Mouse (Mus musculus) liver, embryonic 14.5 days (tissue): Measurements from ENCODE around the gene Fam189a2. TPM values are rescaled to one million over a fixed set of nuclear protein-coding genes. Genes with fewer than 3 reads are reported as not detected.

ENCODE experiments used
- ATAC-seq: fragments of 200-750 bp; cut with Nextera tagmentation; 2 replicates; pipeline ENCODE4 v1.8.0; 2017; ENCODE audit warnings: moderate number of reproducible peaks, mild to moderate bottlenecking, moderate library complexity; ENCODE audit not compliant: insufficient read depth
- DNase-seq, 3 experiments: peaks; one replicate each; pipeline ENCODE4 v3.0.0-alpha.2; 2012 to 2013; ENCODE audit warnings: low read depth in 3 of 3, low spot score in 3 of 3
- H3K27ac ChIP-seq: fragments of 300-500 bp; sonication (generic); 2 replicates; pipeline ENCODE4 v1.5.1; 2014; ENCODE audit warnings: moderate library complexity, mild to moderate bottlenecking, control low read depth, inconsistent platforms
- H3K27me3 ChIP-seq: fragments of 300-500 bp; sonication (generic); 2 replicates; pipeline ENCODE4 v1.6.1; 2014; ENCODE audit warnings: mild to moderate bottlenecking, low read length, moderate library complexity; ENCODE audit not compliant: control insufficient read depth, insufficient read depth
- H3K36me3 ChIP-seq: fragments of 300-500 bp; sonication (generic); replicated peaks from 2 replicates; pipeline ENCODE4 v1.6.1; 2014; ENCODE audit warnings: low read depth; ENCODE audit not compliant: control insufficient read depth, insufficient read depth
- H3K4me1 ChIP-seq, 2 experiments: fragments of 200-500 bp in 1 of 2; fragments of 300-500 bp in 1 of 2; sonication (generic) in 1 of 2; replicated peaks; 2 replicates each; pipeline ENCODE4 v1.6.1; 2012 to 2014; ENCODE audit warnings: antibody characterized with exemption in 1 of 2, inconsistent platforms in 1 of 2, low read length in 1 of 2; ENCODE audit not compliant: control insufficient read depth in 2 of 2, insufficient read depth in 2 of 2
- H3K4me2 ChIP-seq: fragments of 300-500 bp; sonication (generic); 2 replicates; pipeline ENCODE4 v1.6.1; 2014; ENCODE audit warnings: low read depth, mild to moderate bottlenecking, control low read depth, moderate library complexity
- H3K4me3 ChIP-seq, 2 experiments: fragments of 200-500 bp in 1 of 2; fragments of 300-500 bp in 1 of 2; sonication (generic) in 1 of 2; 2 replicates each; pipeline ENCODE4 v1.5.1; 2012 to 2014; ENCODE audit warnings: low read depth in 2 of 2, low read length in 2 of 2, mild to moderate bottlenecking in 2 of 2, control low read depth in 1 of 2, inconsistent platforms in 1 of 2, moderate library complexity in 1 of 2; ENCODE audit not compliant: insufficient read depth in 1 of 2
- H3K9ac ChIP-seq: fragments of 300-500 bp; sonication (generic); replicated peaks from 2 replicates; pipeline ENCODE4 v1.6.1; 2014; ENCODE audit warnings: mild to moderate bottlenecking, control low read depth, moderate library complexity
- H3K9me3 ChIP-seq: fragments of 300-500 bp; sonication (generic); 2 replicates; pipeline ENCODE4 v1.6.1; 2016; ENCODE audit warnings: low read length, mixed read lengths; ENCODE audit not compliant: control insufficient read depth
- CTCF ChIP-seq: IDR thresholded peaks from 2 replicates; pipeline ENCODE4 v1.5.1; 2016; ENCODE audit warnings: antibody characterized with exemption, low read depth, control low read depth
- EP300 ChIP-seq: IDR thresholded peaks from 2 replicates; pipeline ENCODE4 v1.6.1; 2016; ENCODE audit warnings: antibody characterized with exemption, low read depth
- WGBS: fragments of 180-500 bp; shearing (Covaris S2); extraction: QIAGEN DNeasy Blood & Tissue Kit; methylation state at CpG from one replicate; pipeline ENCODE4 v1.1.7; 2014; ENCODE audit not compliant: insufficient replicate concordance; 5-methylcytosine and 5-hydroxymethylcytosine counted together
- polyA plus RNA-seq, 2 experiments: library from polyadenylated mRNA; depleted of rRNA in 1 of 2; stranded (reverse) in 1 of 2; unstranded in 1 of 2; fragments of >200 nt; fragmentation: Nextera tagmentation in 1 of 2; extraction: Ambion mirVana in 1 of 2; gene quantifications; 2 replicates each; pipeline versions ENCODE4 v1.2.1 to v1.2.3; 2012 to 2014

Gene Fam189a2
- polyA plus RNA-seq, 2 experiments = 0.32 TPM; not detected in 1

DNA sequence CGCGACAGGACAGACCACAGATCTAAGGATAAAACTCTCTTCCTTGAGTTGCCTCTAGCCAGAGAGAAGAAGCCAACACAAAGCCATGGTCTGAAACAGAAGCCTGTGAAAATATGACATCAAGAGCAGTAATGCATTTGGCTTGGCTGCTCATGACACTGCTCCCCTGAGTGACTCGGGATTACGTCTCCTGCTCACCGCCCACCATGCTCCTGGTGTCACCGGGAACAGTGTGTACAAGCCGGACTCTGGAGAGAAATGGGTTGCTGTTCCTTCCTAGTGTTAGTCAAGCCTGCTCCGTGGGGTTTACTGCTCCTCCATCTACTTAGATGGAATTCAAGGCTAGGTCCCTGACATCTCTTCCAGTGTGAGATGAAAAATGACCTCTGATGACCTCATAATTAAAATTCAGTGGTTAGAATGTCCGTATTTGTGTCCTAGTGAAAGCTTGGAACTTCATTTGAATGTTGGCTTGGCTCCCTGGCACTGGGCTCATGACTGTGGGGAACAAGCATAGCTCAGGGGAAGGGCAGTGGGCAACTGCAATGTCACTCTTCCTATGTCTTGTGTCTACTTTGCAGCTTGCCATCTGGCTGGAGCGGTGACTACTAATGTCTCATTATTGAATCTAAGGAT is 23.7 kb downstream of the Fam189a2 start:
- DNase-seq = no peak
- H3K4me1 ChIP-seq = no peaks in the 10 kb centered on the region
- no peak overlapping the region for H3K4me2 ChIP-seq
- ATAC-seq = no peak
- no peak overlapping the region for H3K27ac ChIP-seq
- no peaks in the 10 kb centered on the region for H3K36me3 ChIP-seq
- H3K9ac ChIP-seq = no peak overlapping the region
- no peak overlapping the region for H3K4me3 ChIP-seq
- 67% methylated on average over 10 of the region's 10 CpGs for WGBS
- TF ChIP-seq CTCF (no peak), EP300 (no peak)
- no peaks in the 10 kb centered on the region for H3K27me3 ChIP-seq
- H3K9me3 ChIP-seq = no peaks in the 10 kb centered on the region

DNA sequence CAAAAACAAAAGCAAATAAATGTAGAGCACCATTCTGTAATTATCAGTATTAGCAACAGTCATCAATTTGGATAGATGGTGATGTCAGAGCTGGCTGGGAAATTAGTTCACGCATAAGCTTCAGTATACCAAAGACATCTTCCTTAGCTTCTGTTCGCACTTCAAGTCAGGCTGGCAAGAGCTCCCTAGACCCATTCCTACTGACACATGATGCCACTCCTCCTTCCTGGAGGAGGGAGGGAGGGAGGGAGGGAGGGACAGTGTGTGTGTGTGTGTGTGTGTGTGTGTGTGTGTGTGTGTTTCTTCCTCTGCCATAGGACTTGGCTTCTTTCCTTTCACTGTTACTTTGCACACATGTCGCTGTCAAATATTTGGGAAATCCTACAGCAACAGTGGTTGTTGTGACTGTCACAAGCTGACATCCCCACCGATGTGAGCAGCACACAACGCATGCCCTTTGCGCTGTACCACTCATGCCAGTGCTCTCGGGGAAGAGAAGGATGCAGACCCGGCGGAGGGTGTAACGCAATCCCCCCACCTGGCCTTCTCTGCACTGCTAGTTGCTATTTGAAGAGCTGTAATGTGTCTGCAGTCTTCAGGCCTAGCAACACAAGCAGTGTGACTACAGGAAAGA is 34.9 kb downstream of the Fam189a2 start:
- TF ChIP-seq CTCF (no peak), EP300 (no peak)
- Histone ChIP-seq H3K4me2 (no peak overlapping the region), H3K4me1 (no peaks in the 10 kb centered on the region), H3K27ac (no peak overlapping the region), H3K9ac (no peak overlapping the region), H3K27me3 (no peaks in the 10 kb centered on the region), H3K9me3 (no peaks in the 10 kb centered on the region), H3K36me3 (no peaks in the 10 kb centered on the region), H3K4me3 (no peak overlapping the region)
- no peak for DNase-seq
- 77% methylated on average over 10 of the region's 10 CpGs for WGBS
- no peak for ATAC-seq

DNA sequence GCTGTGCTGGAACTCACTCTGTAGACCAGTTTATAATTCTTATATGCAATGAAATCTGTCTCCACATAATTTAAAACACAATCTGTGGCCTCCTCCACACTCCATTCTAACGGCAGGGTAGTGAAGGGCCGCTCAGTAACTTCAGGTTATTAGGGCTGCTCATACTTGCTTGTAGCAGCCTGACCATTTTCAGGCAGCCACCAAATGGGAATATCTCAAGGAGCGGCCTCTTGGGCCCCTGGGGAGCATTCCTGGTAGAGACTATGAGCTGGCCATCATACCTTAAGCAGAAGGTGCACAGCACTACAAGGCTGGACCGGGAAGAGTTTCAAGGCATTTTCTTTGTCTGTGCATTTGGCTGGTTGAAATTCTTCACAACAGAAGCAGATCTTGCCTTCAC is 42.7 kb downstream of the Fam189a2 start:
- no peak for DNase-seq

DNA sequence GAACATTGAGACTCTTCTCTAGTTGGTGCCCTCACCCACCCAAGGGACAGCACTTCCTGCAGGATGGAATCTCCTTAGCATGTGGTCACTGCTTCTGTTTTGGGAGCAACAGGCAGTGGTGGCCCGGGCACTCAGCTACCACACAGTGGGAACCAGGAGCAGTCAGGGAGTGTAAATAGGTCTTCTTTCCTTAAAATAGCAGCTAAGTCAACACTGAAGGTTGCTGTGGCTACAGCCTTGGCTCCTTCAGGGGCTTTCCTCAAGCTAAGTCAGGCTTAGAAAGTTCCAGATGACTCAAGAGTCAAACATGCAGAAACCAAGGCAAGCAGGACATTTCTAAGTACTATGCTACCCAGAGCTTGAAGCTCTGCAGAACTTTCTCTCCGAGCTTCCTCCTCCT is 43.5 kb downstream of the Fam189a2 start:
- no peak for ATAC-seq
- no peaks in the 10 kb centered on the region for H3K36me3 ChIP-seq
- H3K4me1 ChIP-seq = no peaks in the 10 kb centered on the region

More for the DNA sequence above, 42.7 kb downstream of the Fam189a2 start:
- Histone ChIP-seq H3K4me2 (no peak overlapping the region), H3K27ac (no peak overlapping the region), H3K9me3 (no peaks in the 10 kb centered on the region), H3K4me3 (no peak overlapping the region), H3K36me3 (no peaks in the 10 kb centered on the region), H3K4me1 (no peaks in the 10 kb centered on the region), H3K27me3 (no peaks in the 10 kb centered on the region), H3K9ac (no peak overlapping the region)
- WGBS = 56% methylated on average over 4 of the region's 4 CpGs
- TF ChIP-seq CTCF (no peak), EP300 (no peak)
- ATAC-seq = no peak

DNA sequence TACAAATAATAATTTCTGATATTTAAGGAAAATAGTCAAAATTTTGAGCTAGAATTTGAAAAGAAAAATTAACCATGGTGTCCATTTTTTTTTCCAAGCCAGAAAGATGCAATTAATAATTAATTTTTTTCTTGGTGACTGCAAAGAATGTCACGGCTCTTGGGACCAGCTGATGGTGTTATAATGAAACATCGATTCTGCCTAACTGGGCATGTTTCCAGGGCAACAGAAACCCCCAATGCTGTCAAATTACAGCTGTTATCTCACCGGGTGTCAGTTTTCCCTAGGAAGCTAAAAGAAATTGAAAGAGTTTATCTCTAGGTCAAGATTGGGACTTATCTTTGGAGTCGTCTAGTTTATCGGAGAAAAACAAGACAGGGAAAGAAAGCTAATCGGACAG is 46.6 kb downstream of the Fam189a2 start:
- Histone ChIP-seq H3K27me3 (no peaks in the 10 kb centered on the region), H3K27ac (no peak overlapping the region), H3K4me2 (no peak overlapping the region), H3K9me3 (no peaks in the 10 kb centered on the region), H3K36me3 (no peaks in the 10 kb centered on the region), H3K4me3 (no peak overlapping the region), H3K9ac (no peak overlapping the region), H3K4me1 (no peaks in the 10 kb centered on the region)
- ATAC-seq = no peak
- no peak for DNase-seq
- 55% methylated on average over 6 of the region's 6 CpGs for WGBS
- TF ChIP-seq CTCF (no peak), EP300 (no peak)

More for the DNA sequence above, 43.5 kb downstream of the Fam189a2 start:
- DNase-seq = no peak
- Histone ChIP-seq H3K9me3 (no peaks in the 10 kb centered on the region), H3K9ac (no peak overlapping the region), H3K4me3 (no peak overlapping the region), H3K27ac (no peak overlapping the region), H3K4me2 (no peak overlapping the region), H3K27me3 (no peaks in the 10 kb centered on the region)
- TF ChIP-seq CTCF (no peak), EP300 (no peak)
- WGBS = 26% methylated on average over 2 of the region's 2 CpGs
